Mouse (Mus musculus) liver, postnatal 0 days (tissue): ENCODE results near the gene Cerkl. TPM values are rescaled to one million over a fixed set of nuclear protein-coding genes. Genes with fewer than 3 reads are reported as not detected.

ENCODE experiments used
- ATAC-seq: fragments of 200-750 bp; cut with Nextera tagmentation; 2 replicates; pipeline ENCODE4 v1.8.0; 2017; ENCODE audit warnings: mild to moderate bottlenecking, moderate library complexity
- DNase-seq: peaks from one replicate; pipeline ENCODE4 v3.0.0-alpha.2; 2016
- H3K27ac ChIP-seq: fragments of 300-500 bp; sonication (generic); 2 replicates; pipeline ENCODE4 v1.5.1; 2014; ENCODE audit warnings: antibody characterized with exemption, moderate library complexity, mild to moderate bottlenecking, low read depth
- H3K27me3 ChIP-seq: fragments of 300-500 bp; sonication (generic); 2 replicates; pipeline ENCODE4 v1.6.1; 2014; ENCODE audit warnings: low read length, control low read depth, mixed read lengths; ENCODE audit not compliant: insufficient read depth
- H3K36me3 ChIP-seq: fragments of 300-500 bp; sonication (generic); replicated peaks from 2 replicates; pipeline ENCODE4 v1.6.1; 2014; ENCODE audit warnings: mild to moderate bottlenecking, control low read depth, low read length, moderate library complexity, mixed read lengths; ENCODE audit not compliant: insufficient read depth
- H3K4me1 ChIP-seq: fragments of 300-500 bp; sonication (generic); 2 replicates; pipeline ENCODE4 v1.6.1; 2014; ENCODE audit warnings: antibody characterized with exemption, mild to moderate bottlenecking, control low read depth; ENCODE audit not compliant: insufficient read depth
- H3K4me2 ChIP-seq: fragments of 300-500 bp; sonication (generic); 2 replicates; pipeline ENCODE4 v1.6.1; 2014; ENCODE audit warnings: low read depth, mild to moderate bottlenecking, low read length, moderate library complexity, mixed read lengths
- H3K4me3 ChIP-seq: fragments of 300-500 bp; sonication (generic); 2 replicates; pipeline ENCODE4 v1.5.1; 2014; ENCODE audit warnings: low read depth, low read length
- H3K9ac ChIP-seq: fragments of 300-500 bp; sonication (generic); replicated peaks from 2 replicates; pipeline ENCODE4 v1.6.1; 2014; ENCODE audit warnings: mild to moderate bottlenecking, moderate library complexity
- H3K9me3 ChIP-seq: fragments of 300-500 bp; sonication (generic); 2 replicates; pipeline ENCODE4 v1.6.1; 2016; ENCODE audit warnings: mild to moderate bottlenecking, control low read depth, low read length, mixed read lengths
- CTCF ChIP-seq: sonication (generic); IDR thresholded peaks from 2 replicates; pipeline ENCODE4 v1.5.1; 2016; ENCODE audit warnings: antibody characterized with exemption, low read depth
- EP300 ChIP-seq: IDR thresholded peaks from 2 replicates; pipeline ENCODE4 v1.6.1; 2016; ENCODE audit warnings: antibody characterized with exemption, low read depth, mild to moderate bottlenecking
- WGBS: fragments of 180-500 bp; shearing (Covaris S2); extraction: QIAGEN DNeasy Blood & Tissue Kit; methylation state at CpG from one replicate; pipeline ENCODE4 v1.1.7; 2014; ENCODE audit not compliant: insufficient replicate concordance; 5-methylcytosine and 5-hydroxymethylcytosine counted together
- polyA plus RNA-seq: library from polyadenylated mRNA; unstranded; fragments of >200 nt; fragmentation: Nextera tagmentation; extraction: Ambion mirVana; gene quantifications from 2 replicates; pipeline ENCODE4 v1.2.1, GENCODE M21; 2015

Gene Cerkl
- polyA plus RNA-seq, 1 experiment from 2014 or later: 6.6 TPM

GRCm38 (mm10) chr2:79284206-79284605 lies 172.4 kb downstream of the Cerkl start:
- H3K9ac ChIP-seq: no peak overlapping the region
- H3K36me3 ChIP-seq: peaks cover 60% of the 10 kb centered on the region
- ATAC-seq: no peak
- no peak for DNase-seq
- TF ChIP-seq CTCF (no peak), EP300 (no peak)
- WGBS: 87% methylated on average over 4 of the region's 4 CpGs
- H3K9me3 ChIP-seq: no peaks in the 10 kb centered on the region
- no peak overlapping the region for H3K4me3 ChIP-seq
- H3K4me2 ChIP-seq: no peak overlapping the region
- no peaks in the 10 kb centered on the region for H3K4me1 ChIP-seq
- H3K27me3 ChIP-seq: no peaks in the 10 kb centered on the region
- H3K27ac ChIP-seq: no peak overlapping the region

Other genes starting within 250 kb of the Cerkl start
- gene Itga4, start 201.4 kb downstream of the Cerkl start, polyA plus RNA-seq: 8.3 and 10.2 TPM in 2 replicates
- not detected in 2 replicates for gene Neurod1, start within 50 bp of the Cerkl start, polyA plus RNA-seq
- 3.5 and 3.7 TPM in 2 replicates for gene Itprid2, start 178.6 kb upstream of the Cerkl start, polyA plus RNA-seq